Mouse (Mus musculus): Measurements from ENCODE around the gene Blvrb. TPM values are rescaled to one million over a fixed set of nuclear protein-coding genes. Genes with fewer than 3 reads are reported as not detected.
A peak's percentile ranks its signal among the peaks of the same experiment; 100 is the strongest.

The Blvrb gene
- total RNA-seq (2021), result 10 to 100 TPM; 18.1 to 18.3 TPM
- long read RNA-seq, experiment 1, partial matches to known transcripts, result 0 of 4 reads
- long read RNA-seq, experiment 1, other reads (novel, unspliced or antisense), result 0 of 4 reads
- long read RNA-seq, experiment 2, transcript Blvrb-201 (5 exons, 1,028 nt), result major isoform, 5 of 6 reads
- long read RNA-seq, experiment 2, partial matches to known transcripts, result 1 of 6 reads
- long read RNA-seq, experiment 2, other reads (novel, unspliced or antisense), result 0 of 6 reads

GRCm38 (mm10) chr7:27447419-27448286, at the start of gene Blvrb, which contains the start of gene Sptbn4:
Gene Blvrb, plus strand, starts transcription at chr7:27447978.
Gene Sptbn4, minus strand, starts transcription at chr7:27447686.
- intact Hi-C loops (cut with DNase I), result loop anchor here (1.0 to 5.0 kb wide), 4 partner anchors 26 to 111 kb away; partner anchors contain the start of genes Ltbp4 and Sertad3
- peak within 1 kb of the TSS; percentile 68 for H3K4me3 ChIP-seq
- H3K27ac ChIP-seq, result peak within 1 kb of the TSS; percentile 69
- peak; percentile 93 to 97 for DNase-seq (ENCODE audit: extremely low spot score in 1 of 2, low spot score in 2 of 2)
- peak; percentile 34 for TF ChIP-seq CTCF (IDR thresholded peaks at IDR 0.05)

- Histone ChIP-seq H3K27ac (0 out of 2 replicates have a peak overlapping the region, but pooled peaks have one; percentile 11), H3K4me3 (no peak overlapping the region)
- no peak for TF ChIP-seq CTCF (IDR thresholded peaks at IDR 0.05)
- intact Hi-C loops (cut with DNase I), result loop anchor here (1.0 kb wide), 1 partner anchor 62 kb away; no protein-coding TSS in a partner anchor
- no peak for DNase-seq (ENCODE audit: extremely low spot score in 1 of 2, low spot score in 2 of 2)
These were observed 47.2 kb upstream of the Blvrb start for GRCm38 (mm10) chr7:27400545-27400944.

- Histone ChIP-seq H3K27ac (0 out of 2 replicates have a peak overlapping the region, but pooled peaks have one; percentile 38), H3K4me3 (no peak overlapping the region)
- DNase-seq (ENCODE audit: extremely low spot score in 1 of 2, low spot score in 2 of 2), result peak; percentile 73 to 78
- intact Hi-C loops (cut with DNase I), result no loop called here
- TF ChIP-seq CTCF (IDR thresholded peaks at IDR 0.05), result peak; percentile 79
These were observed 45.1 kb upstream of the Blvrb start for GRCm38 (mm10) chr7:27402675-27403074.

- TF ChIP-seq CTCF (IDR thresholded peaks at IDR 0.05), result no peak
- no peak overlapping the region for H3K27ac ChIP-seq
- intact Hi-C loops (cut with DNase I), result no loop called here
These were observed 43.4 kb upstream of the Blvrb start for GRCm38 (mm10) chr7:27404203-27404942.

GRCm38 (mm10) chr7:27406481-27406880, 41.3 kb upstream of the Blvrb start:
- Histone ChIP-seq H3K4me3 (no peak overlapping the region), H3K27ac (no peak overlapping the region)
- DNase-seq (ENCODE audit: extremely low spot score in 1 of 2, low spot score in 2 of 2), result no peak
- intact Hi-C loops (cut with DNase I), result no loop called here
- peak; percentile 34 for TF ChIP-seq CTCF (IDR thresholded peaks at IDR 0.05)

More at GRCm38 (mm10) chr7:27404203-27404942, 43.4 kb upstream of the Blvrb start:
- no peak for DNase-seq (ENCODE audit: extremely low spot score in 1 of 2, low spot score in 2 of 2)
- H3K4me3 ChIP-seq, result no peak overlapping the region

- Histone ChIP-seq H3K4me3 (no peak overlapping the region), H3K27ac (no peak overlapping the region)
- TF ChIP-seq CTCF (IDR thresholded peaks at IDR 0.05), result no peak
- no peak for DNase-seq (ENCODE audit: extremely low spot score in 1 of 2, low spot score in 2 of 2)
- intact Hi-C loops (cut with DNase I), result no loop called here
These were observed 40.0 kb upstream of the Blvrb start for GRCm38 (mm10) chr7:27407816-27408215.

- DNase-seq (ENCODE audit: extremely low spot score in 1 of 2, low spot score in 2 of 2), result peak; percentile 52 to 72
- TF ChIP-seq CTCF (IDR thresholded peaks at IDR 0.05), result peak; percentile 71
- Histone ChIP-seq H3K4me3 (peak overlapping the region; percentile 14; the same call in 1 of the 2 replicates), H3K27ac (no peak overlapping the region)
- intact Hi-C loops (cut with DNase I), result no loop called here
These were observed 39.2 kb upstream of the Blvrb start for GRCm38 (mm10) chr7:27408379-27409176.

GRCm38 (mm10) chr7:27417151-27417550, 30.6 kb upstream of the Blvrb start:
- Histone ChIP-seq H3K27ac (no peak overlapping the region), H3K4me3 (no peak overlapping the region)
- TF ChIP-seq CTCF (IDR thresholded peaks at IDR 0.05), result no peak
- DNase-seq (ENCODE audit: extremely low spot score in 1 of 2, low spot score in 2 of 2), result peak in 1 of 2 experiments; percentile 32
- intact Hi-C loops (cut with DNase I), result no loop called here

- intact Hi-C loops (cut with DNase I), result no loop called here
These were observed 28.7 kb upstream of the Blvrb start for GRCm38 (mm10) chr7:27419101-27419500.

GRCm38 (mm10) chr7:27423556-27424326, 24.0 kb upstream of the Blvrb start:
- Histone ChIP-seq H3K4me3 (no peak overlapping the region), H3K27ac (no peak overlapping the region)
- no peak for TF ChIP-seq CTCF (IDR thresholded peaks at IDR 0.05)
- intact Hi-C loops (cut with DNase I), result no loop called here
- DNase-seq (ENCODE audit: extremely low spot score in 1 of 2, low spot score in 2 of 2), result no peak

More at GRCm38 (mm10) chr7:27419101-27419500, 28.7 kb upstream of the Blvrb start:
- peak; percentile 13; the same call in 1 of the 2 replicates for TF ChIP-seq CTCF (IDR thresholded peaks at IDR 0.05)
- DNase-seq (ENCODE audit: extremely low spot score in 1 of 2, low spot score in 2 of 2), result no peak
- no peak overlapping the region for H3K4me3 ChIP-seq
- H3K27ac ChIP-seq, result no peak overlapping the region

Data from left cerebral cortex, adult 2 months (tissue).